Mouse (Mus musculus): ENCODE measurements around the gene Zbp1. TPM values are rescaled to one million over a fixed set of nuclear protein-coding genes. Genes with fewer than 3 reads are reported as not detected.

Zbp1 gene
- polyA plus RNA-seq, 2 experiments, result 0.33 to 0.69 TPM

- no peaks in the 10 kb centered on the region for H3K9me3 ChIP-seq (ENCODE audit: control insufficient read depth, low read length)
- no peak for TF ChIP-seq POLR2A (IDR thresholded peaks at IDR 0.05; ENCODE audit: borderline replicate concordance, extremely low read depth, insufficient read depth, insufficient read length)
- H3K4me3 ChIP-seq (replicated peaks; ENCODE audit: low read length), result no peak overlapping the region
- no peaks in the 10 kb centered on the region for H3K27me3 ChIP-seq (ENCODE audit: control insufficient read depth, insufficient read depth, low read length)
- H3K4me2 ChIP-seq (replicated peaks; ENCODE audit: low read depth, low read length, severe bottlenecking), result no peak overlapping the region
- no peaks in the 10 kb centered on the region for H3K36me3 ChIP-seq (ENCODE audit: control insufficient read depth, insufficient read depth, low read length)
- peaks cover 74% of the 10 kb centered on the region for H3K4me1 ChIP-seq (ENCODE audit: control insufficient read depth, insufficient read depth, low read length)
- ATAC-seq (ENCODE audit: low FRiP score, low read depth), result no peak
- DNase-seq (ENCODE audit: low spot score), result no peak
- H3K27ac ChIP-seq (replicated peaks; ENCODE audit: low read depth, low read length), result no peak overlapping the region
- H3K9ac ChIP-seq (ENCODE audit: low read depth, low read length, severe bottlenecking), result no peak overlapping the region
- WGBS, result 75% methylated on average over 4 of the region's 4 CpGs
These were observed 37.8 kb upstream of the Zbp1 start for GRCm38 (mm10) chr2:173256552-173256949.

GRCm38 (mm10) chr2:173255810-173256551 lies 37.3 kb upstream of the Zbp1 start:
- no peak for TF ChIP-seq POLR2A (IDR thresholded peaks at IDR 0.05; ENCODE audit: borderline replicate concordance, extremely low read depth, insufficient read depth, insufficient read length)
- Histone ChIP-seq H3K27ac (replicated peaks; ENCODE audit: low read depth, low read length) (no peak overlapping the region), H3K27me3 (ENCODE audit: control insufficient read depth, insufficient read depth, low read length) (no peaks in the 10 kb centered on the region), H3K9me3 (ENCODE audit: control insufficient read depth, low read length) (no peaks in the 10 kb centered on the region), H3K4me1 (ENCODE audit: control insufficient read depth, insufficient read depth, low read length) (peaks cover 74% of the 10 kb centered on the region), H3K4me2 (replicated peaks; ENCODE audit: low read depth, low read length, severe bottlenecking) (no peak overlapping the region), H3K9ac (ENCODE audit: low read depth, low read length, severe bottlenecking) (no peak overlapping the region), H3K4me3 (replicated peaks; ENCODE audit: low read length) (no peak overlapping the region), H3K36me3 (ENCODE audit: control insufficient read depth, insufficient read depth, low read length) (no peaks in the 10 kb centered on the region)
- ATAC-seq (ENCODE audit: low FRiP score, low read depth) (no peak), DNase-seq (ENCODE audit: low spot score) (no peak)
- WGBS, result 64% methylated on average over 7 of the region's 7 CpGs

- peaks cover 85% of the 10 kb centered on the region for H3K4me1 ChIP-seq (ENCODE audit: control insufficient read depth, insufficient read depth, low read length)
- ATAC-seq (ENCODE audit: low FRiP score, low read depth), result no peak
These were observed 35.3 kb upstream of the Zbp1 start for GRCm38 (mm10) chr2:173253761-173254662.

GRCm38 (mm10) chr2:173251675-173252074 lies 33.0 kb upstream of the Zbp1 start:
- ATAC-seq (ENCODE audit: low FRiP score, low read depth), result no peak
- 57% methylated on average over 9 of the region's 9 CpGs for whole genome bisulfite sequencing
- DNase-seq (ENCODE audit: low spot score), result no peak

More at GRCm38 (mm10) chr2:173253761-173254662, 35.3 kb upstream of the Zbp1 start:
- no peaks in the 10 kb centered on the region for H3K9me3 ChIP-seq (ENCODE audit: control insufficient read depth, low read length)
- H3K27ac ChIP-seq (replicated peaks; ENCODE audit: low read depth, low read length), result peak overlapping the region; percentile 49
- TF ChIP-seq POLR2A (IDR thresholded peaks at IDR 0.05; ENCODE audit: borderline replicate concordance, extremely low read depth, insufficient read depth, insufficient read length), result no peak
- peak overlapping the region; percentile 18; the same call in 1 of the 2 replicates for H3K9ac ChIP-seq (ENCODE audit: low read depth, low read length, severe bottlenecking)
- DNase-seq (ENCODE audit: low spot score), result peak; percentile 55
- 9% methylated on average over 26 of the region's 26 CpGs for WGBS
- H3K27me3 ChIP-seq (ENCODE audit: control insufficient read depth, insufficient read depth, low read length), result no peaks in the 10 kb centered on the region
- no peaks in the 10 kb centered on the region for H3K36me3 ChIP-seq (ENCODE audit: control insufficient read depth, insufficient read depth, low read length)
- 0 out of 2 replicates have a peak overlapping the region, but pooled peaks have one; percentile 5 for H3K4me3 ChIP-seq (replicated peaks; ENCODE audit: low read length)
- H3K4me2 ChIP-seq (replicated peaks; ENCODE audit: low read depth, low read length, severe bottlenecking), result peak overlapping the region; percentile 34

GRCm38 (mm10) chr2:173251133-173251532 lies 32.4 kb upstream of the Zbp1 start:
- Histone ChIP-seq H3K9me3 (ENCODE audit: control insufficient read depth, low read length) (no peaks in the 10 kb centered on the region), H3K4me2 (replicated peaks; ENCODE audit: low read depth, low read length, severe bottlenecking) (no peak overlapping the region), H3K36me3 (ENCODE audit: control insufficient read depth, insufficient read depth, low read length) (no peaks in the 10 kb centered on the region), H3K4me1 (ENCODE audit: control insufficient read depth, insufficient read depth, low read length) (peaks cover 82% of the 10 kb centered on the region), H3K27ac (replicated peaks; ENCODE audit: low read depth, low read length) (no peak overlapping the region), H3K27me3 (ENCODE audit: control insufficient read depth, insufficient read depth, low read length) (no peaks in the 10 kb centered on the region), H3K4me3 (replicated peaks; ENCODE audit: low read length) (no peak overlapping the region), H3K9ac (ENCODE audit: low read depth, low read length, severe bottlenecking) (no peak overlapping the region)
- WGBS, result 56% methylated on average over 7 of the region's 7 CpGs
- DNase-seq (ENCODE audit: low spot score), result no peak
- no peak for ATAC-seq (ENCODE audit: low FRiP score, low read depth)
- TF ChIP-seq POLR2A (IDR thresholded peaks at IDR 0.05; ENCODE audit: borderline replicate concordance, extremely low read depth, insufficient read depth, insufficient read length), result no peak

More at GRCm38 (mm10) chr2:173251675-173252074, 33.0 kb upstream of the Zbp1 start:
- Histone ChIP-seq H3K27me3 (ENCODE audit: control insufficient read depth, insufficient read depth, low read length) (no peaks in the 10 kb centered on the region), H3K4me3 (replicated peaks; ENCODE audit: low read length) (no peak overlapping the region), H3K27ac (replicated peaks; ENCODE audit: low read depth, low read length) (no peak overlapping the region), H3K9ac (ENCODE audit: low read depth, low read length, severe bottlenecking) (no peak overlapping the region), H3K36me3 (ENCODE audit: control insufficient read depth, insufficient read depth, low read length) (no peaks in the 10 kb centered on the region), H3K4me2 (replicated peaks; ENCODE audit: low read depth, low read length, severe bottlenecking) (no peak overlapping the region), H3K9me3 (ENCODE audit: control insufficient read depth, low read length) (no peaks in the 10 kb centered on the region), H3K4me1 (ENCODE audit: control insufficient read depth, insufficient read depth, low read length) (peaks cover 80% of the 10 kb centered on the region)
- no peak for TF ChIP-seq POLR2A (IDR thresholded peaks at IDR 0.05; ENCODE audit: borderline replicate concordance, extremely low read depth, insufficient read depth, insufficient read length)
